Mouse (Mus musculus): Measurements from ENCODE around the gene Rlim.

DNA sequence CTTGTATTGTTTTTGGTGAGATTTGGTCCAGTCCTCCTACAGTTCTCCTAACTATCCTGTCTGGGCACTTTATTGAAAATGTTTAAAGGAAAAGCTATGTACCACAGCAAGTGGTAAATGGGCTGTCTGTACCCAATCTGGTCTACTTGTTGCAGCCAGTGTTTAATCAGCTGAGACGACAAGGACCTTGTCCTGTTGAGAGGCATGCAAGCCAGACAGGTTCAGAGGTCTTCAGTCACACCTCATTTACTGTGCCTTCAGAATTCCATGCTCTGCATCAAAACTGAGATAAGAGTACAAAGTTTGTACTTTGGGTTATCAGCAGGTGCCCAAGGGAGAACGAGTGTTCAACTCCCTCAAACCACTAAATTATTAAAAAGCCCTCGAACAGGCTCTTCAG is 13.7 kb upstream of the Rlim start:
- TF ChIP-seq EP300 (IDR thresholded peaks at IDR 0.05) (no peak), CTCF (IDR thresholded peaks at IDR 0.05) (no peak)

Measured in lung, postnatal 0 days (tissue).